Mouse (Mus musculus) C2C12 (cell line): Measurements from ENCODE around the gene Hspb11. TPM values are rescaled to one million over a fixed set of nuclear protein-coding genes. Genes with fewer than 3 reads are reported as not detected.

Source experiments
- H3K27me3 ChIP-seq: one replicate; pipeline ENCODE4 v1.6.1; 2011; ENCODE audit not compliant: control insufficient read depth, insufficient read depth, insufficient read length
- H3K36me3 ChIP-seq: one replicate; pipeline ENCODE4 v1.6.1; 2011; ENCODE audit not compliant: control insufficient read depth, insufficient read depth
- H3K4me3 ChIP-seq: one replicate; pipeline ENCODE4 v1.5.1; 2011; ENCODE audit warnings: mild to moderate bottlenecking, control low read depth; ENCODE audit not compliant: poor library complexity, insufficient read depth, severe bottlenecking
- H3K79me2 ChIP-seq: one replicate; pipeline ENCODE4 v1.6.1; 2011; ENCODE audit not compliant: control insufficient read depth, insufficient read depth
- H3K79me3 ChIP-seq: one replicate; pipeline ENCODE4 v1.6.1; 2011; ENCODE audit warnings: low read depth, control low read depth
- H3ac ChIP-seq: one replicate; pipeline ENCODE3; 2011; ENCODE audit warnings: low read depth; ENCODE audit not compliant: control insufficient read depth, insufficient read length
- CEBPB ChIP-seq: IDR thresholded peaks from one replicate; pipeline ENCODE4 v1.6.1; 2011; ENCODE audit warnings: low read depth, mild to moderate bottlenecking, control low read depth, moderate library complexity
- CTCF ChIP-seq: IDR thresholded peaks from one replicate; pipeline ENCODE4 v1.5.1; 2011; ENCODE audit not compliant: control insufficient read depth, insufficient read depth, insufficient read length
- FOSL1 ChIP-seq: IDR thresholded peaks from one replicate; pipeline ENCODE4 v1.8.0; 2011; ENCODE audit warnings: mild to moderate bottlenecking, low read length; ENCODE audit not compliant: poor library complexity, insufficient read depth, severe bottlenecking
- MAX ChIP-seq: IDR thresholded peaks from one replicate; pipeline ENCODE4 v1.6.1; 2011; ENCODE audit warnings: mild to moderate bottlenecking, control low read depth
- MYOD1 ChIP-seq: IDR thresholded peaks from one replicate; pipeline ENCODE4 v1.6.1; 2011; ENCODE audit warnings: low read depth; ENCODE audit not compliant: control insufficient read depth, insufficient read length
- MYOG ChIP-seq: IDR thresholded peaks from one replicate; pipeline ENCODE4 v1.6.1; 2011; ENCODE audit not compliant: control insufficient read depth, insufficient read length; ENCODE audit errors: extremely low read depth
- USF1 ChIP-seq: IDR thresholded peaks from one replicate; pipeline ENCODE4 v1.6.1; 2011; ENCODE audit warnings: low read depth, mild to moderate bottlenecking, control low read depth, moderate library complexity
- polyA plus RNA-seq: library from polyadenylated mRNA; unstranded; fragments of >200 nt; fragmentation: generic; extraction: Trizol; gene quantifications from one replicate; pipeline ENCODE4 v1.2.1, GENCODE M21; 2012; ENCODE audit warnings: missing spikeins

Hspb11 gene
- polyA plus RNA-seq, 1 experiment, result 15.5 TPM

DNA sequence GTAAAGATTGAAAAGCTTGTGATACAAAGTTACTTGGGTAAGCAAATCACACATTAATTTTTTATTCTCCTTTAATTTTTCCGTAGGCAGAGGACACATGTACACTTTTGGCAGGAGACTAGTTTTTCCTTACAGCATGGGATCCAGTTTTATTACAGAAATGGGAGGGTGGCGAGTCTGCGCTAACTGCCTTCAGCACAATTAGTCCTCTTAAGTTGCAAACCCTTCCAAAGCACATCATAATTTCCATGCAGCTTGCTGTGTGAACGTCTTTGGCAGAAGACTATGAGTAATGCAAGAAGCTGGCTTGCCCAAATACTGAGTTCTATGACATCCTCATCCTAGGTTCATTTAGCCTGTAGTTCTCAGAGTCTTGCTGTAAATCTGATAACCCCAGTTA is 20.3 kb downstream of the Hspb11 start:
- H3ac ChIP-seq, result no peak overlapping the region
- no peaks in the 10 kb centered on the region for H3K27me3 ChIP-seq
- H3K79me2 ChIP-seq, result no peaks in the 10 kb centered on the region
- H3K4me3 ChIP-seq, result no peak overlapping the region
- no peaks in the 10 kb centered on the region for H3K36me3 ChIP-seq
- H3K79me3 ChIP-seq, result no peaks in the 10 kb centered on the region
- TF ChIP-seq CTCF (no peak), CEBPB (no peak), MYOG (no peak), USF1 (no peak), FOSL1 (no peak), MYOD1 (no peak), MAX (no peak)

DNA sequence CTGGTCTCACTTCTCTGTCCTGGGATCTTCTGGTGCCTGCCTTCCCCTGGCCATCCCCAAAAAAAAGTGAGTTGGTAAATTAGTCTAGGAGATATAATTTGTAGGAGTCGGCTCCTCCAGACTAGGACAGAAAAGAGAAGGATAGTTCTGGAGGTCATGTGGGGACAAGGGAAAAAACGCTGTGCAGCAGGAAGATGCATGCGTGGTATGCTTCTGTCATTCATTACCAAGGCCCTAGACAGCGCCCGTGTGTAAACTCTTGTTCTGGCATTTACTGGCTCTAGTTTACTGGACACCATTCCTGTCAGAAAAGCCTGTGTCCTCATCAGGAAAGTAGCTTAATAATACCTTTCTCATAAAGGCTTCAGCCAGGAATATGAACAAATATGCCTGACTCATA is 21.1 kb downstream of the Hspb11 start:
- Histone ChIP-seq H3K27me3 (no peaks in the 10 kb centered on the region), H3K36me3 (no peaks in the 10 kb centered on the region), H3K79me3 (no peaks in the 10 kb centered on the region), H3ac (no peak overlapping the region), H3K79me2 (no peaks in the 10 kb centered on the region), H3K4me3 (no peak overlapping the region)
- TF ChIP-seq MYOD1 (no peak), MAX (no peak), CTCF (no peak), MYOG (no peak)

GRCm38 (mm10) chr4:107278188-107278707 is 24.9 kb downstream of the Hspb11 start:
- no peak for TF ChIP-seq FOSL1
- TF ChIP-seq CTCF, result no peak
- no peak for TF ChIP-seq MYOG
- TF ChIP-seq MAX, result no peak
- TF ChIP-seq MYOD1, result no peak
- no peak for TF ChIP-seq CEBPB
- no peak for TF ChIP-seq USF1
- H3ac ChIP-seq, result no peak overlapping the region
- H3K79me3 ChIP-seq, result no peaks in the 10 kb centered on the region
- H3K79me2 ChIP-seq, result no peaks in the 10 kb centered on the region
- no peak overlapping the region for H3K4me3 ChIP-seq
- H3K27me3 ChIP-seq, result no peaks in the 10 kb centered on the region
- no peaks in the 10 kb centered on the region for H3K36me3 ChIP-seq

DNA sequence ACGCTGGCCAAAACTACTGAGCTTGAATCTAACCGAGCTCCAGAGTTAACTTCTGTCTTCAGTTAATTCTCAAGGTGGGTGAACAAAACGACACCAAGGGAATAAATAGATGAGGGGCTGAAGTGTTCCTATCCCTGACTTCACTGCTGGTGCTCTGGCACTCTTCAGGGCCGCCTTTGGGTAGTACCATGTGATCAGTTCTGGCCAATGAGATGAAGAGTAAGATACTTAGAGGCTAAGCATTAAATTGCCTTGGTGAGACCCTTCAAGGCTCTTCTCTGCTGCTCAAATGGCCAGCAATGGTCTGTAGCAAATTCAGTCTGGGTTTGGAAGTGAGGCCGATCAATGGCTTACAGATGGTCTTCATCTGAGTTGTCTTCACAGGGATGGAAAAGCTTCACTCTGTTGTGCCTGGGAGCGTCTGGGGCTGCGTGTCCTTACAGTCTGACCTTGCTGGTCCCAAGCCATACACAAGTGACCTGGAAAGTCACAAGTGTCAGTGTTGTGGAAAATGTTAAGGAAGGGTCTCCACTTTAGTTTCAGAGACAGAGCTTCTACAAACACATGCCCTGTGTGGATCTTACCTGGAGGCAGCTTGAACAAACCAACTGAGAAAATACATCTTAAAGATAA is 27.6 kb downstream of the Hspb11 start:
- Histone ChIP-seq H3K36me3 (no peaks in the 10 kb centered on the region), H3K27me3 (no peaks in the 10 kb centered on the region), H3ac (no peak overlapping the region), H3K79me3 (no peaks in the 10 kb centered on the region), H3K4me3 (no peak overlapping the region), H3K79me2 (no peaks in the 10 kb centered on the region)
- no peak for TF ChIP-seq FOSL1
- no peak for TF ChIP-seq USF1
- no peak for TF ChIP-seq MYOD1
- TF ChIP-seq CEBPB, result no peak
- TF ChIP-seq MYOG, result no peak
- no peak for TF ChIP-seq MAX
- no peak for TF ChIP-seq CTCF

GRCm38 (mm10) chr4:107285446-107286200 is 32.2 kb downstream of the Hspb11 start:
- H3K4me3 ChIP-seq, result no peak overlapping the region
- no peaks in the 10 kb centered on the region for H3K79me3 ChIP-seq
- no peak overlapping the region for H3ac ChIP-seq
- H3K79me2 ChIP-seq, result no peaks in the 10 kb centered on the region
- no peaks in the 10 kb centered on the region for H3K27me3 ChIP-seq
- TF ChIP-seq USF1 (no peak), CEBPB (no peak), MYOG (no peak), MAX (no peak), MYOD1 (no peak), CTCF (no peak), FOSL1 (no peak)
- no peaks in the 10 kb centered on the region for H3K36me3 ChIP-seq
